Comparison of ENCODE assay signal across 10 mouse cellular contexts in the genomic region with DNA sequence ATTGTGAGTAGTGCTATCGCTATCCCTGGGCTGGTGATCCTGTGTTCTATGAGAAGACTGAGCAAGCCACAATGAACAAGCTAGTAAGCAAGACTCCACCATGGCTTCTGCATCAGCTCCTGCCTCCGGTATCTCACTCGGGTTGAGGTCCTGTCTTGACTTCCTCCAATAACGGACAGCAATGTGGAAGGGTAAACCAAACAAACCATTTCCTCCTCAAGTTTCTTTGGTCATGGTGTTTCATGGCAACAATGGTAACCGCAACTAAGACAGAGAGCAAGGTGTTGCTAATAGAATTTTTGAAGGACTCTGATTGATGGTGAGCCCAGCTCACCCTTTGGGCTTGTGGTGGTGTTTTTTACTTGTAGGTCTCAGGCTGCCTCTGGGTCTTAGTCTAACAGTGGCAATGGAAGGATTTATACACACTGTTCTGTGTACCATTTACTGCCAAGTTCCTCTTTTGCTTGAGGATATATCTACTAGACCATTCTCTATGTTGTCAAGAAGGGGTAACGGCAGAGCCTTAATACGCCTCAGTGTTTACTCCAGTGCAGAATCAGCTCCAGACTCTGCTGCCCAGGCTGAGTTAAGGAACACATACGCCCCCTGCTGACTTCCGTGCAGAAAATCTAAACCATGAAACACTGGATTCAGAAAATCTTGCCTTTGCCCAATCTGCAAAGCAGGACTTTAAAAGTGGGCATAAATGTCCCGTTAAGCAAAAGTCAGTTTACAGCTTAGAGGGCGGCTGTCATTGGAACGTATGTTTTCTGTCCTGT. TPM values are rescaled to one million over a fixed set of nuclear protein-coding genes. Genes with fewer than 3 reads are reported as not detected.
A peak's percentile ranks its signal among the peaks of the same experiment; 100 is the strongest.
DNase-seq lines count a peak whose midpoint lies in the region; ATAC-seq and TF ChIP-seq lines count a peak whose summit lies in the region.
"Had no signal": no experiment of that assay in that cellular context is flagged by ENCODE, and none has a peak within 500 bp of the region (broad histone marks: within the 10 kb centered on the region; RNA-seq: fewer than 3 reads in every experiment).

No protein-coding gene starts in this region.

- no peaks in the 10 kb centered on the region for H3K9me3 ChIP-seq in embryonic facial prominence, embryonic 14.5 days (ENCODE audit: control insufficient read depth, low read length)
- no peaks in the 10 kb centered on the region for H3K9me3 ChIP-seq in lung, embryonic 16.5 days (ENCODE audit: control insufficient read depth, low read length)
- H3K9me3 ChIP-seq in hindbrain, embryonic 10.5 days: no peaks in the 10 kb centered on the region
- H3K9me3 ChIP-seq: hindbrain, embryonic 15.5 days had no signal

- intact Hi-C loops in heart, postnatal 10 days (cut with DNase I): loop anchor here (1.0 kb wide), 1 partner anchor 123 kb away; no protein-coding TSS in a partner anchor

- CTCF ChIA-PET in Patski (lab: Charles Lee): interaction anchor here (0.7 to 2.4 kb wide), 6 partner anchors 11 to 123 kb away, joined by 3 to 6 read pairs (median 3); partner anchors contain the start of gene Ptpn5

- in situ Hi-C loops in Patski (cut with MboI; ENCODE audit: low pct_unique_long_range_greater_than_20kb): loop anchor here (5.0 kb wide), 3 partner anchors 64 to 184 kb away; no protein-coding TSS in a partner anchor

- peak; percentile 13 to 42 for DNase-seq in heart, postnatal 10 days
- no peak for DNase-seq in heart, adult 8-10 months (ENCODE audit: low spot score)
- DNase-seq in 3T3-L1 (ENCODE audit: low read depth, low spot score) (peak; percentile 55), Patski (ENCODE audit: low read depth, low spot score) (no peak)
- DNase-seq in embryonic facial prominence, embryonic 14.5 days (ENCODE audit: low spot score): peak; percentile 20
- DNase-seq in testis, postnatal 10 days (ENCODE audit: low spot score): peak; percentile 67
- no peak for DNase-seq in hindbrain, embryonic 10.5 days (ENCODE audit: low spot score)

- 63% methylated on average over 12 of the region's 12 CpGs for WGBS in embryonic facial prominence, embryonic 14.5 days
- 48% methylated on average over 12 of the region's 12 CpGs for WGBS in lung, embryonic 16.5 days
- WGBS in hindbrain, embryonic 10.5 days: 66% methylated on average over 12 of the region's 12 CpGs

- H3K36me3 ChIP-seq in embryonic facial prominence, embryonic 14.5 days (ENCODE audit: control insufficient read depth, insufficient read depth, low read length): no peaks in the 10 kb centered on the region
- H3K36me3 ChIP-seq in lung, embryonic 16.5 days (ENCODE audit: control insufficient read depth, insufficient read depth, low read length): no peaks in the 10 kb centered on the region
- no peaks in the 10 kb centered on the region for H3K36me3 ChIP-seq in hindbrain, embryonic 10.5 days
- H3K36me3 ChIP-seq: hindbrain, embryonic 15.5 days had no signal

- peak; percentile 77 for TF ChIP-seq CTCF in Patski (IDR thresholded peaks at IDR 0.05)

- POLR2A ChIA-PET in Patski (lab: Charles Lee): no interaction called here

- H3K4me1 ChIP-seq in embryonic facial prominence, embryonic 14.5 days (ENCODE audit: control insufficient read depth, insufficient read depth, low read length): no peaks in the 10 kb centered on the region
- H3K4me1 ChIP-seq in lung, embryonic 16.5 days (replicated peaks; ENCODE audit: control insufficient read depth, insufficient read depth, low read length): no peaks in the 10 kb centered on the region
- H3K4me1 ChIP-seq in hindbrain, embryonic 10.5 days (replicated peaks): peaks cover 5% of the 10 kb centered on the region; the same call in 1 of the 2 replicates
- H3K4me1 ChIP-seq: hindbrain, embryonic 15.5 days had no signal

- H3K4me3 ChIP-seq in embryonic facial prominence, embryonic 14.5 days (ENCODE audit: low read depth, low read length): no peak overlapping the region
- no peak overlapping the region for H3K4me3 ChIP-seq in lung, embryonic 16.5 days (ENCODE audit: low read length)
- no peak overlapping the region for H3K4me3 ChIP-seq in hindbrain, embryonic 10.5 days
- H3K4me3 ChIP-seq: hindbrain, embryonic 15.5 days; myocyte had no signal

- no peaks in the 10 kb centered on the region for H3K27me3 ChIP-seq in Patski
- no peaks in the 10 kb centered on the region for H3K27me3 ChIP-seq in embryonic facial prominence, embryonic 14.5 days (replicated peaks; ENCODE audit: control insufficient read depth, insufficient read depth, low read length)
- H3K27me3 ChIP-seq in lung, embryonic 16.5 days (ENCODE audit: control insufficient read depth, insufficient read depth, low read depth, low read length): no peaks in the 10 kb centered on the region
- no peaks in the 10 kb centered on the region for H3K27me3 ChIP-seq in hindbrain, embryonic 10.5 days (ENCODE audit: insufficient read depth, poor library complexity, severe bottlenecking)
- H3K27me3 ChIP-seq: hindbrain, embryonic 15.5 days had no signal

- no peak overlapping the region for H3K9ac ChIP-seq in embryonic facial prominence, embryonic 14.5 days (ENCODE audit: low read depth, low read length)
- H3K9ac ChIP-seq in lung, embryonic 16.5 days (ENCODE audit: low read length): no peak overlapping the region
- H3K9ac ChIP-seq: hindbrain, embryonic 15.5 days had no signal

- no peak overlapping the region for H3K27ac ChIP-seq in embryonic facial prominence, embryonic 14.5 days (replicated peaks; ENCODE audit: low read depth, low read length)
- no peak overlapping the region for H3K27ac ChIP-seq in lung, embryonic 16.5 days (ENCODE audit: low read length)
- no peak overlapping the region for H3K27ac ChIP-seq in hindbrain, embryonic 10.5 days
- H3K27ac ChIP-seq: hindbrain, embryonic 15.5 days had no signal

- no peak overlapping the region for H3K4me2 ChIP-seq in embryonic facial prominence, embryonic 14.5 days (ENCODE audit: low read depth, low read length)
- H3K4me2 ChIP-seq in lung, embryonic 16.5 days (ENCODE audit: low read depth, low read length): no peak overlapping the region
- H3K4me2 ChIP-seq: hindbrain, embryonic 15.5 days had no signal

- ATAC-seq in Patski: no peak
- no peak for ATAC-seq in embryonic facial prominence, embryonic 14.5 days (ENCODE audit: low read depth)
- peak; percentile 52; the same call in 1 of the 2 replicates for ATAC-seq in lung, embryonic 16.5 days (ENCODE audit: low read depth)

RNA-seq across cellular contexts. Expression of gene Ptpn5, which starts 12.7 kb away (rescaled TPM):
- not detected for total RNA-seq in heart, postnatal 10 days (2021)
- not detected for total RNA-seq in heart, adult 8-10 months (2022)
- polyA plus RNA-seq in Patski (2021): 0.18 TPM
- 2.0 and 3.0 TPM in 2 replicates for polyA plus RNA-seq in embryonic facial prominence, embryonic 14.5 days (2014; fragmentation: Nextera tagmentation; extraction: Ambion mirVana)
- 5.9 and 6.9 TPM in 2 replicates for polyA plus RNA-seq in lung, embryonic 16.5 days (2015; fragmentation: Nextera tagmentation; extraction: Ambion mirVana)
- polyA plus RNA-seq in hindbrain, embryonic 10.5 days (2016; fragmentation: Nextera tagmentation; extraction: Ambion mirVana): 10.7 and 30.9 TPM in 2 replicates

RNA-seq across cellular contexts. Expression of gene Mrgpra6, which starts 58.5 kb away (rescaled TPM):
- not detected for total RNA-seq in heart, postnatal 10 days (2021)
- not detected for total RNA-seq in heart, adult 8-10 months (2022)
- 0.05 TPM for polyA plus RNA-seq in Patski (2021)
- polyA plus RNA-seq in embryonic facial prominence, embryonic 14.5 days (2014; fragmentation: Nextera tagmentation; extraction: Ambion mirVana): not detected in 2 replicates
- not detected in 2 replicates for polyA plus RNA-seq in lung, embryonic 16.5 days (2015; fragmentation: Nextera tagmentation; extraction: Ambion mirVana)
- not detected in 2 replicates for polyA plus RNA-seq in hindbrain, embryonic 10.5 days (2016; fragmentation: Nextera tagmentation; extraction: Ambion mirVana)
- polyA plus RNA-seq: hindbrain, embryonic 15.5 days; myocyte had no signal

Comparison
In these comparisons a context has a peak if more than half of its experiments do, and no peak if none do; other contexts are left out.
1. DNase-seq: peak in heart, postnatal 10 days (2 of 2), 3T3-L1 (single experiment), embryonic facial prominence, embryonic 14.5 days (single experiment) and testis, postnatal 10 days (single experiment); none in heart, adult 8-10 months (single experiment), Patski (single experiment) and hindbrain, embryonic 10.5 days (single experiment).